Mouse (Mus musculus) kidney, adult 2 months (tissue): Measurements from ENCODE around the gene Tmem51.

Experiments
- CTCF ChIP-seq: fragments of 200-500 bp; conservative IDR thresholded peaks from 2 replicates; pipeline ENCODE4 v1.5.1; 2011; ENCODE audit warnings: low read depth, mild to moderate bottlenecking, control low read depth, low read length, moderate library complexity, mixed read lengths; ENCODE audit not compliant: insufficient read depth, insufficient read length
- POLR2A ChIP-seq: fragments of 200-500 bp; IDR thresholded peaks from one replicate; pipeline ENCODE4 v1.6.1; 2011; ENCODE audit warnings: low read depth, low read length, control low read depth

DNA sequence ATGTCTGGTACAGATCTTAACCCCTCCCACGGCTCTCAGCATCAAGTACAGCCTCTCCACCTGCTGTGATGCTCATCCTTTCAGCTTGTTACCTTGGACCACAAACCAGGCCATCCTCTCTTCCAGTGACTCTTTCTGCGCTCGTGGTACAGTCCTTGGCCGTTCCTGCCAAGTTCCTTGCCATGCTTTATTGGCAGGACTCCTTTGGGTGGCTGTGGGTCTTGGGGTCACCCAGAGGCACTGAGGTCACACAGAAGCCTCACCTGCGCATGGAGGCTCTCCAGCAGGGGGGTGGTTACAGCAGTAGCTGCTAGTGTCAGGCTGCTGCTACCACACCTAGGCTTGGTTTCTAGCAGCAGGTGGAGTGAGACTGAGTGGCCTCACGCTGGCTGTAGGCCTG lies 5.9 kb upstream of the Tmem51 start:
- no peak for TF ChIP-seq CTCF
- no peak for TF ChIP-seq POLR2A
